Mouse (Mus musculus): Measurements from ENCODE around the gene Pabpn1. TPM values are rescaled to one million over a fixed set of nuclear protein-coding genes. Genes with fewer than 3 reads are reported as not detected.

Gene Pabpn1
- polyA plus RNA-seq, 1 experiment from 2014 or later = 168 TPM

- no peak for DNase-seq (ENCODE audit: extremely low spot score, low spot score)
- Histone ChIP-seq H3K36me3 (replicated peaks) (no peaks in the 10 kb centered on the region), H3K4me3 (no peak overlapping the region), H3K27ac (peak overlapping the region; percentile 8; the same call in 1 of the 2 replicates), H3K4me1 (peaks cover 64% of the 10 kb centered on the region), H3K27me3 (ENCODE audit: poor library complexity, severe bottlenecking) (peaks cover 24% of the 10 kb centered on the region), H3K9me3 (no peaks in the 10 kb centered on the region)
- 26% methylated on average over 2 of the region's 2 CpGs for WGBS
Measured at GRCm38 (mm10) chr14:54930431-54930830, 38.1 kb downstream of the Pabpn1 start.

GRCm38 (mm10) chr14:54932645-54933150 is 40.4 kb downstream of the Pabpn1 start, which contains the start of gene Il25:
TSS of gene Il25 (plus strand) at chr14:54932695.
- no peak within 1 kb of the TSS for H3K4me3 ChIP-seq
- H3K4me1 ChIP-seq = peaks cover 53% of the 10 kb centered on the region
- no peaks in the 10 kb centered on the region for H3K9me3 ChIP-seq
- H3K36me3 ChIP-seq (replicated peaks) = no peaks in the 10 kb centered on the region
- peaks cover 12% of the 10 kb centered on the region for H3K27me3 ChIP-seq (ENCODE audit: poor library complexity, severe bottlenecking)
- peak within 1 kb of the TSS; percentile 53; the same call in 1 of the 2 replicates for H3K27ac ChIP-seq
- WGBS = 46% methylated on average over 6 of the region's 6 CpGs
- no peak for DNase-seq (ENCODE audit: extremely low spot score, low spot score)

DNA sequence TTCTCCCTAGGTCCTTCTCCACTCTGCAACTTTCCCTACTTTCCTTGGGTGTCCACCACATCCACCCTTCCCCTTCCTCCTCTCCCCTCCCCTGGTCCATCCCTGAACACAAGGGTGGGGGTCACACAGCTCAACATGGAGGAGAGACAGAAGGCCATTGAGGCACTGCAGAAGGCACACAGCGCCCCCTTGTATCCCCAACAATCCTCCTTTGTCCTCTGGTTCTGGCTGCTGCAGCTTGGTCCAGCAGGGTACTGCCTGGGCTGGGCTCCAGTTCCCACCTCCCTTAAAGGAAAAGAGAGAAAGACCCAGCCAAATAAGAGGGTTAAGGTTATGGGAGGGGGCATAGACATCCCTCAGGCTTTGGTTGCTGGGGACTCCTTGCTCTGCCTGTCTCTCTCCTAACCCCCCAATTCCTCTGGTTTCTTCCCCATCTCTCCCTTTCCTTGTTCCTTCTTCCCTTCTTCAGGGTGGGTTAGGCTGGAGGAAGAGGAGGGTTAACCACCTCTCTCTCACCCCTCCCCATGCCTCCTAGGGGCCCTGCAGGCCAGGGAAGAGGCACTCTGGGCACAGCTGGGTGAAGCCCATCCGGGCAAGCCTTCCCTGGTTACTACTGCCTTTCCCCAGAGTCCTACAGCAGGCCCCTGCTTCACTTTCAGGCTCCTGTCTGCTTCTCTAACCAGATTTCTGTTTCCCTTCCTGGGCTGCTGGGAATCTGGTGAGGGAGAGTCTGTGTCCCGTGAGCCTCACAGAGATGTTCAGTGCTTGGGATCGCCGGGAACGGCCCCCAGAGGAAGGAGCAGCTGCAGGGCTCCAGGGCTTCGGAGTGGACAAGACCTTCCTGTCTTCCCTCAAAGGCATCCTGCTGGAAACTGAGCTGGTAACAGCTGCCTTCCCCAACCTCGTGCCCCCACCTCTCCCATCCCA is 43.9 kb downstream of the Pabpn1 start, which contains the start of gene Cmtm5:
TSS of gene Cmtm5 (plus strand) at position 358 of the 927 bp plus-strand sequence.
- Histone ChIP-seq H3K27ac (peak within 1 kb of the TSS; percentile 80), H3K27me3 (ENCODE audit: poor library complexity, severe bottlenecking) (no peaks in the 10 kb centered on the region), H3K36me3 (replicated peaks) (no peaks in the 10 kb centered on the region), H3K4me1 (peaks cover 37% of the 10 kb centered on the region), H3K9me3 (no peaks in the 10 kb centered on the region), H3K4me3 (no peak within 1 kb of the TSS)
- WGBS = 42% methylated on average over 8 of the region's 8 CpGs
- DNase-seq (ENCODE audit: extremely low spot score, low spot score) = no peak

DNA sequence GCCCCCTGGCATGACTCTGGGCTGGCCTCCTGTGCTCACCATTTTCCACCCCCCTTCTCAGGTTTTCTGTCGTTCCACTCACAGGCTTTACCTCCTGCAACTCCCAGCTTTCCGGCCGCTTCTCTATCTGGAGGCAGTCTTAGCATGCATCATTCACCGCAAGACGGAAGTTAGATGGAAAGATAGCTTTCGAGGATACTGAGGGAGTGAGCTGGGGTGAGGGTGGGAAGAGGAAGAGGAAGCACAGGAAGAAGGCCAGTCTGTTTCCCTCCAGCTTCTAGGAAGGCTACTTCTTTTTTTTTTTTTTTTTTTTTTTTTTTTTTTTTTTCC is 44.5 kb downstream of the Pabpn1 start:
- peaks cover 31% of the 10 kb centered on the region for H3K4me1 ChIP-seq
- no peaks in the 10 kb centered on the region for H3K36me3 ChIP-seq (replicated peaks)
- H3K4me3 ChIP-seq = no peak overlapping the region
- WGBS = 57% methylated on average over 6 of the region's 6 CpGs
- no peak for DNase-seq (ENCODE audit: extremely low spot score, low spot score)
- H3K9me3 ChIP-seq = no peaks in the 10 kb centered on the region
- H3K27me3 ChIP-seq (ENCODE audit: poor library complexity, severe bottlenecking) = no peaks in the 10 kb centered on the region
- peak overlapping the region; percentile 80 for H3K27ac ChIP-seq

GRCm38 (mm10) chr14:54937361-54938182 is 45.3 kb downstream of the Pabpn1 start:
- Histone ChIP-seq H3K4me3 (no peak overlapping the region), H3K9me3 (no peaks in the 10 kb centered on the region), H3K27ac (0 out of 2 replicates have a peak overlapping the region, but pooled peaks have one; percentile 25), H3K36me3 (replicated peaks) (no peaks in the 10 kb centered on the region), H3K4me1 (peaks cover 26% of the 10 kb centered on the region), H3K27me3 (ENCODE audit: poor library complexity, severe bottlenecking) (no peaks in the 10 kb centered on the region)
- WGBS = 93% methylated on average over 16 of the region's 16 CpGs
- no peak for DNase-seq (ENCODE audit: extremely low spot score, low spot score)

- 80% methylated on average over 15 of the region's 15 CpGs for WGBS
- 0 out of 2 replicates have a peak overlapping the region, but pooled peaks have one; percentile 25 for H3K27ac ChIP-seq
- no peaks in the 10 kb centered on the region for H3K27me3 ChIP-seq (ENCODE audit: poor library complexity, severe bottlenecking)
- no peak for DNase-seq (ENCODE audit: extremely low spot score, low spot score)
- H3K9me3 ChIP-seq = no peaks in the 10 kb centered on the region
- H3K4me1 ChIP-seq = peaks cover 16% of the 10 kb centered on the region
- no peaks in the 10 kb centered on the region for H3K36me3 ChIP-seq (replicated peaks)
- no peak overlapping the region for H3K4me3 ChIP-seq
Measured at GRCm38 (mm10) chr14:54938431-54939219, 46.3 kb downstream of the Pabpn1 start.

DNA sequence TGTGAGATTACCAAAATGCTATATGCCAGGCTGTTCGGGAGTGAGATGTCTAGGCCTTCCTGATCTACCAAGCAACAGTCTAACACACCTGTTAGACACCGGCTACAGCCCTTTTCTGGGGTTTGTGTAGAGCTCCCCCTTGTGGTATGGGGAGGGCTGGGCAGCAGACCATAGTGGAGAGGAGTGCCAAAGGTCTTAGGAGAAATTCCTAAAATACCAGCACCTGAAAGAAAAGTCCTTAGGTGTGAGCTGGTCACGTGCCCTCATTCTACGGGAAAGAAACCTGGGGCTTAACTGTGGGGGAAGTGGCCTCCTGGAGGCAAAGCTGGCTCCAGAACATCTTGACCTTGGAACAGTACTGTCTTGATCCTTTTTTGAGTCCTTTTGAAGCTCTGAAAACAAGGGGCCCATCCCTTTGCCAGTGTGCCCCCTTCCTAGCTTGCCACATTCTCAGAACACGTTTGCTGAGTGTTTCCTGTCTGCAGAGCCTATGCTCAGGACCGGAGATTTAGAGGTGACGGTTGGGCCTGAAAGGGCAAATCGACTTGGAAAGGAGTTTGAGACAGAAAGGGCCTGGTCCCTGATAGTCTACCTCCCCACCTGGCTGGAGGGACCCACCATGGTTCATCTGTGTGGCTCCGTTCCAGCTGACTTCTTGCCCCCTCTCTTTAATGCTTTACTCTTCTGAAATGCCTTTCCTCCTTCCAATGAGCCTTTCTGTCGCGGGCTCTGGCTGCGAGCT is 47.3 kb downstream of the Pabpn1 start:
- peak; percentile 66 for DNase-seq (ENCODE audit: extremely low spot score, low spot score)
- 56% methylated on average over 12 of the region's 12 CpGs for WGBS
- no peaks in the 10 kb centered on the region for H3K9me3 ChIP-seq
- H3K27me3 ChIP-seq (ENCODE audit: poor library complexity, severe bottlenecking) = no peaks in the 10 kb centered on the region
- H3K36me3 ChIP-seq (replicated peaks) = no peaks in the 10 kb centered on the region
- H3K27ac ChIP-seq = no peak overlapping the region
- peaks cover 16% of the 10 kb centered on the region for H3K4me1 ChIP-seq
- H3K4me3 ChIP-seq = no peak overlapping the region

- H3K9me3 ChIP-seq = no peaks in the 10 kb centered on the region
- H3K4me1 ChIP-seq = peaks cover 16% of the 10 kb centered on the region
- DNase-seq (ENCODE audit: extremely low spot score, low spot score) = no peak
- H3K4me3 ChIP-seq = no peak overlapping the region
- no peaks in the 10 kb centered on the region for H3K27me3 ChIP-seq (ENCODE audit: poor library complexity, severe bottlenecking)
- no peak overlapping the region for H3K27ac ChIP-seq
- 96% methylated on average over 3 of the region's 3 CpGs for WGBS
- no peaks in the 10 kb centered on the region for H3K36me3 ChIP-seq (replicated peaks)
Measured at GRCm38 (mm10) chr14:54940176-54940530, 47.9 kb downstream of the Pabpn1 start.

DNA sequence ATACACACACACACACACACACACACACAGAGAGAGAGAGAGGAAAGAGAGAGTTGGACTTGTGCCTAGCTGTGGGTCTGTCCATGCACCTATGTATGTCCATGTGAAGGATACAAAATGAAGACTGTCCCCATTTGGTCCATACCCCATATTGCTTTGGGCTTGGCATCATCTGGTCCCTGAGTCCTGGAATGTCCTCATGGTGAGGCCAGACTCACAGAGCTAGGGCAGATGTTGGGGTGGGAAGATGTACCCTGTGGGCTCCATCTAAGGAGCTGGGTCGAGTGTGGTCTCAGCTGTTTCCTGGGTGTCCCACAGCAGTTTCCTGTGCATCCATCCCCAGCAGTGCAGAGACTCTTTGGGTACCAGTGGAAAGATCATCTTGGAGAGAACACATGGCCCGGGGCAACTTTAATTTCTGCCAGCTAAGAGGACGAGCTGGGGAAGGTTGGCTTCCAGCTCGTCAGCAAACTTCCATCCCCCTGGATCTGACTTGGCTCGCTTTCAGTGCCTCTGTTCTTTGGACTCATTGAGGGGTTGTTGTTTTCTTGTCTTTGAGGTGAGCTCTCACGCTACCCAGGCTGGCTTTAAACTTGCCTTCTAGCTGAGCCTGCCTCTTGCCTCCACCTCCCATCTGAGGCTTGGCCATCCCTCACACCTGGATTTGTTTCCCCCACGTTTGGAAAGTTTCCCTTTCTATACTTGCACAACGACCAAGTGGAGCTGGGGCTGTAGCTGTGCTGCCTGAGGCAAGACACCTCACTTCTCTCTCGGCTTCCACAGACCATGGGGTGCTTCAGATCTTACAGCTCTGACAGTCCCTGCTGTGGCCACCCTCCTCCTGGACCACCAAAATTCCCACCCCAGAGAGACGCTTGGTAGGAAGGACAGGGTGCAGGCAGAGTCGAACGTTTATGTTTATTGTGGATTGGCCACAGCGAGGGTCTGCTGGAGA is 49.0 kb downstream of the Pabpn1 start:
- 75% methylated on average over 13 of the region's 13 CpGs for WGBS
- Histone ChIP-seq H3K36me3 (replicated peaks) (no peaks in the 10 kb centered on the region), H3K4me3 (no peak overlapping the region), H3K27ac (no peak overlapping the region), H3K4me1 (peaks cover 10% of the 10 kb centered on the region), H3K27me3 (ENCODE audit: poor library complexity, severe bottlenecking) (no peaks in the 10 kb centered on the region), H3K9me3 (no peaks in the 10 kb centered on the region)
- DNase-seq (ENCODE audit: extremely low spot score, low spot score) = no peak

DNA sequence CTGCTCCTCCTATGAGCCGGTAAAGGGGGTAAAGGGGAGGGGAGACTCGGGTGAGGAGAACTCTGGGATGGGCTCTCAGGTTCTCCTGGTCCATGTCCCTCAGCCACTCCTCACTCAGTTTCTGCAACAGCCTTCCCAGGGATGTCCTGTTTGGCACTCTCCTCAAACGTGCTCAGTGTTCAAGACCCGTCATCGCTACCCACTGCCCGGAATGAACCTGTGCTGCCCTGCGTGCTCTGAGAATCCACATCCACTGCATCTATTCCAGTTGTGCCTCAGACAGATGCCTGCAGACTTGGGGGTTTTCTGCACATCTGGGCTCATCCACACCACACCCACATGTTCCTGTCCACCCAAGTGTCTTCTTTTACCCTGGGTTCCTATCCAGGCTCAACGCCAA is 50.2 kb downstream of the Pabpn1 start:
- no peak for DNase-seq (ENCODE audit: extremely low spot score, low spot score)
- H3K4me3 ChIP-seq = no peak overlapping the region
- H3K36me3 ChIP-seq (replicated peaks) = no peaks in the 10 kb centered on the region
- 0 out of 2 replicates have a peak, but pooled peaks cover 5% of the 10 kb centered on the region for H3K4me1 ChIP-seq
- WGBS = 83% methylated on average over 8 of the region's 8 CpGs
- no peaks in the 10 kb centered on the region for H3K9me3 ChIP-seq
- H3K27me3 ChIP-seq (ENCODE audit: poor library complexity, severe bottlenecking) = no peaks in the 10 kb centered on the region
- no peak overlapping the region for H3K27ac ChIP-seq

DNA sequence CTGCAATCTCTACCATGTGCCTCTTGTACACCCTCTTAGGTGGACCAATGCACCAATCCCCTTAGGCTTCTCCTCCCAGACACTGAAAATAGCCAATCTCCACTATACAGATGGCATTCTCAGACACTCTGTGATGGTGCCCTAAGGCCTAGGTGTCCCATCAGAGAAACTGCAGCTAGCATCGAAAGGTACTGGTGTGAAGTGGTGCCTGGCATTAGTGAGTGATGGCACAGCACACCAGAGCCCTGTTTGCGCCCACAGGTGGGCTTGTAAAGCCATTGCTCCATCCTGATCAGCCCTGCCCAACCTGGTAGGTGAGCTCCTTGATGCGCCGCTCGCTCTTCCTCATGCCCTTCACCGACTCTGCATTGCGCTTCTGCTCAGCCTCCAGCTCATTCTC is 51.7 kb downstream of the Pabpn1 start:
- Histone ChIP-seq H3K27ac (no peak overlapping the region), H3K27me3 (ENCODE audit: poor library complexity, severe bottlenecking) (no peaks in the 10 kb centered on the region), H3K4me3 (no peak overlapping the region), H3K36me3 (replicated peaks) (no peaks in the 10 kb centered on the region), H3K9me3 (no peaks in the 10 kb centered on the region), H3K4me1 (0 out of 2 replicates have a peak, but pooled peaks cover 5% of the 10 kb centered on the region)
- 92% methylated on average over 7 of the region's 7 CpGs for WGBS
- no peak for DNase-seq (ENCODE audit: extremely low spot score, low spot score)
